Mouse (Mus musculus): ENCODE results near the gene Cep131.

DNA sequence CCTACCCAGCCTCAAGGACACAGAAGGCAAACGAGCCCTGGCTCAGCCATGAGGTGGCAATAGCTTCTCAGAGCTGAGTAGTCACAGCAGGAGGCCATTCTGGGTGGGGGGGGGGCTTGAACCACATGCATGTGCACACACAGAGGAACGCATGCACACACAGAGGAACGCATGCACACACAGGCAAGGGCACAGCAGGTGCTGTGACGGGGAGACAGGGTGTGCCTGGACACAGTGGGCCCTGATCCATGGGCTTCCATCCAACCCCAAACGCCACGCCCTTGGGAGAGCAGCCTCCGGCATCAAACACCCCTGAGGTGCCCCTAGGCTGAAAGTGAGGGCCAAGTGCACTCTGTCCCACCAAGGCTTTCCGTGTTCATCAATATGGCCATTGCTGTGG lies 49.6 kb upstream of the Cep131 start:
- TF ChIP-seq POLR2A (IDR thresholded peaks at IDR 0.05; ENCODE audit: insufficient read length, low read depth) (no peak), MYOG (IDR thresholded peaks at IDR 0.05; ENCODE audit: control insufficient read depth in 1 of 3, insufficient read depth in 1 of 3, insufficient read length in 2 of 3, low read depth in 2 of 3) (peak in 1 of 3 experiments; percentile 62), TCF12 (IDR thresholded peaks at IDR 0.05; ENCODE audit: insufficient read depth, poor library complexity, severe bottlenecking) (no peak), USF1 (IDR thresholded peaks at IDR 0.05; ENCODE audit: low read depth) (no peak), CEBPB (IDR thresholded peaks at IDR 0.05; ENCODE audit: insufficient read depth, poor library complexity, severe bottlenecking) (no peak), E2F4 (IDR thresholded peaks at IDR 0.05; ENCODE audit: insufficient read depth) (no peak)
